Mouse (Mus musculus): ENCODE results near the gene Gripap1.

The Gripap1 gene

DNA sequence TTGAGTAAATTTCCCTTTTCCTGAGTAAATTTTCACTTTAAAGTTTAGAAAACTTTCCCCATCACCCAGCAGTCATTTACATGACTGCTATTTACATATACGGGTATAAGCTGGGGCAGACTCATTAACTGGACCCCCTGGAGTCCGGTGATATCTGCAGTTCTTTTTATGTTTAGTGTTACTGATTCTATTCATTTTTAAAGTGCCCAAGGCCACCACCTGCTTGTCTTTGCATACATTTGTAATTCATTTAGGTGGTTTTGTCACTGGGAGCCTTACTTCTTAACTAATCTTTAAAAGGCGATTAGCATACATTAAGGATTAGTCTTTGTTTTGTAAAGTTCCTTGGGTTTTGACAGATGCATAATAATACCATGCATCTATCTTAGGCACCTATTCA lies 80.3 kb downstream of the Gripap1 start:
- H3K36me3 ChIP-seq (ENCODE audit: control insufficient read depth, insufficient read depth, low read length, poor library complexity, severe bottlenecking) = peaks cover 5% of the 10 kb centered on the region; the same call in 1 of the 2 replicates
- DNase-seq (ENCODE audit: low read depth, low spot score) = no peak
- no peaks in the 10 kb centered on the region for H3K27me3 ChIP-seq (ENCODE audit: control insufficient read depth, insufficient read depth, low read length, poor library complexity, severe bottlenecking)
